Mouse (Mus musculus) spleen, adult 18-20 months (tissue): ENCODE results near the gene Fam114a1.

Experiments used
- DNase-seq, 2 experiments: peaks; one replicate each; pipeline ENCODE4 v3.0.0; 2022; ENCODE audit warnings: mixed read lengths in 2 of 2

The Fam114a1 gene

DNA sequence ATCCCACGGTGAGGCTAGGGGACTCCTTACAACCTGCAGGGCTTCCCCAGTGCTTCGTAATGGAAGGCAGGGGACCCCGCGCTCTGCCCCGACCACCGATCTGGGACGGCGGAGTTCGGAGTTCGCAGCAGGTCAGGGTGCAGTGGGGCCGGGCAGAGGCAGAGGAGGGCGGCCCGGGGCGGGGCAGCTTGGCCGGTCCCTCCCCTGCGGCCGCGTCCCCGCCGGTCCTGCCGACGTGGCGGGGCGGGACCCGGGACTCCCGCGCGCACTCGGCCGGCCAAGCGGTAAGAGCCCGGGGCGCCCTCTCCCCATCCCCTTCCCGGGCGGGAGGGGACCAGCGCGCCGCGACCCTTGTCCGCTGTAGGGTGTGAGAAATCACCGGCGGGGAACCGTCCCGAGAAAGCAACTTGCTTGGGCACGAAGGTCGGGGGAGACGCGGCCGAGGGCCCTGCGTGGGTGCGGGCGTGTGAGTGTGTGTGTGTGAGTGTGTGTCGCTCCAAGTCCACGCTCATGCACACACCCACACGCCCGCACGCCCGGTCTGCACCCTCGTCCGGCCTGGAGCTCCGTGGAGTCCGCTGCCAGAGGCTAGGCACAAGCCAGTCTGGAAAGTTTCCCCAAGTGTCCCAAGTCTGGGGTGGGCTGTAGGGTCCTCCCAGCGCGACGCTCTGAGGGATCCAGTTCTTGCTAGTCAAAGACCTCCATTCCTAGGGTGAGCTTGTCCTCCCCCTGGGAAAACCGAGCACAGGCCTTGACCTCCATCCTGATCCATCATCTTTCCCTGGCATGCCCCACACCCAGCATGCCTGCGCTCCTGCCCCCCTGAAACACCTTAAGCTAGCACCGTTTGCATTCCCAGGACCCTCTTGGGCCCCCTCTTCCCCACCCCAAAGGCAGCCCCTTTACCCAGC lies at the start of gene Fam114a1:
TSS of gene Fam114a1 (plus strand) at position 211 of the 911 bp plus-strand sequence.
- DNase-seq = peak; percentile 67 to 78

DNA sequence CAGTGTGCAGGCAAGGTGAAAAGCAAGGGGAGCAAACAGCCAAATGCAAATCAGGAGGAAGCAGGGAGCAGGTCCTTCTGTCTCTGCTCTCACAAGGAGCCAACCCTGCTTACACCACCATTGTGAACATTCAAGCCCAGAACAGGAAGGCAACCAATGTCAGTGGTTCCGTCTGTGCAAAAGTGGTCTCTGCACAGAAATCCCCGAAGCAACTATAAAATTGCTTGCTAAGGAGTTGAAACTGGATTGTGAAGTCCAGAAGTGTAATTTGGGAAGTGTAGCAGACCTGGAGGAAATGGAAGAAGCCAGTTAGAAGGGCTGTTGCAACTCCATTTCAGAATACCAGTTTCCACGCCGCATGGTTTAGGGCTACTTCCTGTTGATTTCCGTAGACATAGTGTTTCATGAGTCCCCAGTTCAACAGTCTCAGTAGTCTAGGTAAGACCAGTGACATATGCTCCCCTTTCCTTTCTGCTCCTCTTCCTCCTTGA lies 46.9 kb upstream of the Fam114a1 start:
- DNase-seq = peak; percentile 27 to 35

DNA sequence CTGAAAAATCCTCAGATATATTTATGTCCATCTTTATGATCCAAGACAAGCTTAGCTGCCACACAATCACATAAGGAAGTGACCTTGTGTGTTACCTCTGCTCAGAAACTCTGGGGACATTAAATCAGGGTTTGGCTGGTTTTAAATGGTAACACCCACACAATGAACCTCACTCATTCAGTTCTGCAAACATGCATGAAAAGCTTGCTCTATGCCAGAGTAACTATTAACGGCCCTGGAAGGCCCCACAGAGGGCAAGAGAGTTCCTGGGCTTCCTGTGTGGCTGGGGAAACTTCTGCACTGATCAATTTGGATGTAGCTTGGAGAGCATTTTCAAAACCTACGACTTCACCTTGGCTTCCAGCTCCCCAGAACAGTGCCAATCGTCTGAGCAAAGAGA lies 37.7 kb upstream of the Fam114a1 start:
- DNase-seq = no peak

DNA sequence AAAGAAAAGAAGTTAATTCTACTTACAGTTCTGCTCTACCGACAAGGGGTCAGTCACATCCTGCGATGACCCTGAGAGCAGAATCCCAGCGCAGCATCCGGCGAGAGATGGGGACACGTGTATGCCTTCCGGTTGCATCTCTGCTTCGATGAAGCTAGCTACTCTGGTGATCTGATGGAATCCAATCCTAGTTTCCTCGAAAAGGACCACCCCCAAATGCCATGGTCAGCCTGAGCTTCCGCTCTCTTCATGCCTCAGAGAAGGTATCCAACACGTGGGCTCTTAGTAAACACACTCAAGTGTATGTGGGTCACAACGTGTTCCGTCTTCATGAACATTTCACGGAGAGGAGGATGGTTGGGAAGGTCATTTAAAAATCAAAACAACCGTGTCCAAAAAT lies 37.1 kb upstream of the Fam114a1 start:
- DNase-seq = no peak

DNA sequence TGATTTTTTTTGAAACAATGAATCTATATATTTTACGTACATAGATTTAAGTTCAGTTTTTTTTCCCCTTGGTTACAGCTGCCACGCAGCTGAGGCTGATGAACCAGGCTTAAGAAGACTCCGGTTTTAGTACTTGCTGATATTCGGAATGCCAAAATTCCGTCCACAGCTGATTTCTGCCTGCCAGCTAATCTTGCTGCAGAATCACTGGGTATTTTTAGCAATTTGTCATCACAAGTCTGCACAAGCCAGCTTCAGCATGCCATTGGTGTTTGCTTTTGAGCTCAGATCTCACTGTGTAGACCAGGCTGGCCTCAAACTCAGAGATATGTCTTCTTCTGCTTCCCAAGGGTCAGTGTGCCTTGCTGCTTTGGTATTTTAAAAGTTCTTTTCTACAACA lies 18.4 kb upstream of the Fam114a1 start:
- DNase-seq = no peak

DNA sequence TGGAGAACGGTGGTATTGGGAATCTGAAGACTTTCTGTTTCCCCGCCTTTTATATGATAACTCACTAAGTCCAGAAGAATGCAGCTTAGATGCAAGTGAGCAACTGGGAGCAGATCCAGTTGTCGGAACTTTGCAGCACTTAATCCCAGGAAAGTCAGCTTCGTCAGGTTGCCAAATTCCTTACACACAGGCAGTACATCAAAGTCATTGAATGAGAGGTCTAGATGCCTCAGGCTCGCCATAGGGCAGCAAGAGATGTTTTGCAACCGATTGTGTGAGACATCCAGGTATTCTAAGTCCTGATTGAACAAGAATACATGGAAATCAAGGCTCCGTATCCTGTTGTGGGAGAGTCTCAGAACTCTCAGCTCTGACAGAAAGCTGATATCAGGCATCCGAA lies 14.9 kb upstream of the Fam114a1 start:
- DNase-seq = no peak

DNA sequence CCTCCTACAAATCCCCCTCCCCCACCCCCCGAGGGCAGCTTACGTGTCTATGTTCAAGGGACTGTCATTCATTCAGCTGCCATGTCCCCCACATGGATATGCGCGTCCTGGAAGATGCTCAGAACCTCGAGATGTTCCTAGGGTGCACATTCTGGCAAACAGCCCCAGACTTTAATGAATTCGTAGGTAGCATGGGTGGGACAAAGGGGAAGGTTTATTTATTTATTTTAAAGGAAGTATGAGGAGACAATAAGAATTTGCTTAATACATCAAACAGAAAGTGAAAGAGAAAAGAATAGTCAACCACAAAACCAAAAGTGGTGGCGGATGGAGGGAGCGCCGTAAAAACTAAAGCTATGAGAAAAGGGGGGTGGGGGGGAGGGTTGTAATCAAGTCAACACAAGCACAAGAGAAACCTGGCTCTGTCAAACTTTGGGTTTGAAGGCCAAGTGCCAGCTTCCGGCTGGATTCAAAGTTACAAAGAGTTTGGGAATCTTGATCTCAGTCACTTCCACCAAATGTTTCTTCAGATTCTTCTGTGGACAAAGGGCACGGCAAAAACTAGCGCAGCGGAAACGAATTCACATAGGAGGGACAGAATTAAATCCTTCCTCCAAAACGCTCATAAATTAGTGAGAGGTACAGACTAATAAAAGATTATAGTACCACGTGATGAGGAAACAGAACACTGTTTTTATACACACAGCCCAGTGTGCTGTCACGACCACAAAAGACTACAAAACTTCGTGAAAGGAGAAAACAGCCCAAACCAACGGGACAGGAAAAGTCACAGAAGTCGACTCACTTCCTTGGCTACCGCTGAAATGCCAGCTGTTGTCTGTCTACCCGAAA lies 10.7 kb upstream of the Fam114a1 start:
- DNase-seq = peak in 1 of 2 experiments; percentile 31

DNA sequence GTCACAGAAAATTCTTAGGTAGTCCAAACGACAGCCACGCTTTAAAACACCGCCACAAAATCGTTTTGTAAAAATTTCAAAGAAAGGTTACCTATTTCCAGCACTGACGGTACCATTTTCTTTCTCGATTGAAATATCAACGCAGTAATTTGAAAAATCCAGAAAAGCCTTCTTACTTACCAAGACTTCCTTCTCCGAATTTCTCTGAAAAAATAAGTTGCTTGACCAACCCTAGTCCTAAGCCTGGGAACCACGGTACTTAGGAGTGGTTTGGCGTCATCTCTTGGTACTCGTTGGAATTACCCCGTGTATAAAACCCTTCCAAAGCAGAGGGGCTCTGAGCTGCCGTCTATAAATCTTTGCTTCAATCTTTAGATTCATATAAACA lies 10.0 kb upstream of the Fam114a1 start, which contains the start of gene Tlr6:
TSS of gene Tlr6 (minus strand) at position 255 of the 388 bp plus-strand sequence.
- DNase-seq = peak; percentile 33 to 70

DNA sequence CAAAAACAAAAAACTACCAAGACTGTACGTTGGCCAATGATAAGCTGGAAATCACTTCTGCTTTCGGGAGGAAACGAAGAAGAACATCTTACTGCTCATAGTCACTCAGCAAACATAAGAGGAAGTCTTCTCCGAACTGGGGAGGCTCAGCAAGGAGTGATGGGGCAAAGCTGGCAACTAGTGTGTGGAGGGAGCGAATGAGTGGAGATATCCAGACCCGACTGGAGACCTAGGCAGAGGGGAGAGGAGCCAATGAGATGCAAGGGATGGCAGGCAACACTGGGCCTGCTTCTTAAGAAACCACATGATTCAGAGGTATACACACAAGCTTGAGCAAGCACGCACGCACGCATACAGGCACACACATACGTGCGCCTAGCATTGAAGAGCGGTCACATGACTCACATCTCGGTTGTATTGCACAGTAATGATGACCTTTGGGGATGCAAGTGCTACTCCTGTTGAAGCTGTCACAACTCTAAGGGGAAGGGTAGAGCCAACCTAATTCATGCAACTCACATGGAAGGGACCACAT lies 8.9 kb upstream of the Fam114a1 start:
- peak; percentile 35 to 49 for DNase-seq

DNA sequence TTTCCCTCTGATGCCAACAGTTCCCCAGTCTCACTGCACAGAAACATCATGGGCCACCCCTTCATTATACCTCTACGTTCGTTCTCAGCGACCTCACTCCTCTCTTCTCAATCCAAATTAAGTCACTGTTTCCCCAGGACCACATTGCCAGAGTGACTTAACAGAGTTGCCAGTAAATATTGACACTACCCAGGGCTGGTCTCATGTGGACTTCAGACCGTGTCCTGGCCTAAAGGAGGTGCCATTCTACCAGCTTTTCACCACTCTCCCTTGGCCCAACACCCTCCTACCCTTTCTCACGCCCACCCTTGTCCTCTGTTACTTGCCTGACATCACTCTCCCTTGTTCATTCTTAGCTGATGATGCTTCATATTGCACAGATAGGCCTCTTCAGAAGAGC lies 6.6 kb upstream of the Fam114a1 start:
- no peak for DNase-seq

DNA sequence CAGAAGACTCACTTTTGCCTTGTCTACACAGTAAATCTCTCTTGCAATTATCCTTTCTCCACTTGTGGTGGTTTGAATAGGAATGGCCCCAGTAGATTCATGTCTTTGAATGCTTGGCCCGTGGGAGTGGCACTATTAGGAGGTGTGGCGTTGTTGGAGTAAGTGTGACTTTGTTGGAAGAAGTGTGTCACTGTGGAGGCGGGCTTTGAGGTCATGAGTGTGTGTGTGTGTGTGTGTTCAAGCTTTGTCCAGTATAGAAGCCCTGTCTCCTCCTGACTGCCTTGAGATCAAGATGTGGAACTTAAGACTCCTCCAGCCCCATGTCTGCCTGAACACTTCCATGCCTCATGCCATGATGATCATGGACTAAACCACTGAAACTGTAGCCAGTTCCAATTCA lies 6.1 kb upstream of the Fam114a1 start:
- no peak for DNase-seq

DNA sequence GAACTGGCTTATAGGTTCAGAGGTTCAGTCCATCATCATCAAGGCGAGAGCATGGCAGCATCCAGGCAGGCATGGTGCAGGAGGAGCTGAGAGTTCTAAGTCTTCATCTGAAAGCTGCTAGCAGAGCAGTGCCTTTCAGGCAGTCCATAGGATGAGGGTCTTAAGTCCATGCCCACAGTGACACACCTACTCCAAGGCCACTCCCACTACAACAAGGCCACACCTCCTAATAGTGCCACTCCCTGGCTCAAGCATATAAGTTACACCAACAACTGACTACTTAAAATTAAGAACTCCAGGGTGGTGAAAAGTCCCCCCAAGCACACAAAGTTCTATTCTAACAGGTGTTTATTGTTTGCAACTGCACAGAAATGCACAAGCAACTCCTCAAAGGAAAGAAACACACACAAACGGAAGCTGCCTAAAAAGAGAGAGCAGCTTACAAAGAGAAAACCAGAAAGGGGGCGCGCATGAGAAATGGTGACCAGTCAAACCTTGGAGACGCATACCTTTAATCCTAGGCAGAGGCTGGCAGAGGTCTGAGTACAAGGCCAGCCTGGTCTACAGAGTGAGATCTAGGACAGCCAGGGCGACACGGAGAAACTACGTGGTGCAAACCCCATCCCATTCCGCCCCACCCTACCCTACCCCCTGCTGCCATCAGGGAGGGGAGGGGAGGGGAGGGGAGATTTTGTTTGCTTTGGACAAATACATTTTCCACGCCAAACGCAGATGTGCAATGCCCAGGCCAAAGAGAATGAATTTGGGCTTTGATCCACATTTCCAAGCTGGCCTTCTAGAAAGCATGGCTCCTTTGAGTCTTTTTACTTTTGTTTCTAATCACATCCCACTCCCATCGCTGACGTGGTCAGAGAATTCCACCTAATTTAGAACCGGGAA lies 660 bp upstream of the Fam114a1 start:
- DNase-seq = peak; percentile 12 to 47

DNA sequence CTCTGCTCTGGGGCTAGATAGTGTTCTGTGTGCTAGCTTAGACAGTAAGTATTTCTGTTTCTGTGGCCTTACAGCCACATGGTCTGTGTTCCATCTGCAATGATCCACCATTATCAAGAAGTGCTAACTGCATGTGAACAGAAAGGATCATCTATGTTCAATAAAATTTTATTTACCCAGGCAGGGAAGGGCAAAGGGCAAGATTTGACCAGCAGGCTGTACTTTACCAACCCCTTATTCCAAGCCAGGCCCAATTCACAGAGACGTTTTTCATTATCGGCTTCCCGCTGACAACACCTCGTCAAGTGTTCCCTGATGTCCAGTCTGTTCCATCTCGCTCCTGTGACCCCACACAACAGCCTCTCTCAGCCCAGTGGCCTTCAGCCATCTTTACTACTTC lies 5.2 kb downstream of the Fam114a1 start:
- no peak for DNase-seq

DNA sequence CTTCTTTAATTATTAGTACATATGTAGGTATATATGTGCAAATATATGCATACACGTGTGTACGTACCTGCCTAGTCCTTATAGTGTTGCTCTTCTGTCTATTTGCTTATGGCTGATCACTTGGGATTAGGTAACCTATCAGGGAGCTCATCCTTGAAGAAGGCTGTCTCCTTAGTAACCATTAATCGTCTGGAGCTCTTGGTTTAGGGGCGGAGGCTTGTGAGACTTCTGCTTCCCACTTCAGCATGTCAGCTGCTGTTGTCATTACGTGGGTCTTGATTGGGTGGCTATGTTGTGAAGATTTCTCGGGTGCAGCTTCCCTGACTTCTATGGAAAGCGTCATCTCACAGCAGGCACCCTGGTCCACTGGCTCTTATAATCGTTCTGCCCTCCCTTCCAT lies 7.3 kb downstream of the Fam114a1 start:
- DNase-seq = no peak

DNA sequence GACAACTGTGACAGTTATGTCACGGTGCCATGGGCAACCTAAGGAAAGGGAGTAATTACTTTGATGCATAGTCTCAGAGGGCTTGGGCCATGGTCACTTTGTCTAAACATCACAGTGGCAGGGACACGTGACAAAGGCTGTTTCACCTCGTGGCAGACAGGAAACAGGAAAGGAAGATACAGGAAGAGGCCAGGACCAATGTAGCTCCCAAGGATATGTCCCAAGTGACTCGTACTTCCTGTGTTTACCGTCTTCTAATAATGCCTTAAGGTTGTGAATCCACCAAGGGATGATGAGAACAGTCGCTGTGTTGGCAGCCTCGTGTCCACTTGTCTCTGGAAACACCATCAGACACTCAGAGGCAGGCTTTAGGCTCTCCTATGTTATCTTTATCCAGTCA lies 16.1 kb downstream of the Fam114a1 start:
- DNase-seq = no peak

DNA sequence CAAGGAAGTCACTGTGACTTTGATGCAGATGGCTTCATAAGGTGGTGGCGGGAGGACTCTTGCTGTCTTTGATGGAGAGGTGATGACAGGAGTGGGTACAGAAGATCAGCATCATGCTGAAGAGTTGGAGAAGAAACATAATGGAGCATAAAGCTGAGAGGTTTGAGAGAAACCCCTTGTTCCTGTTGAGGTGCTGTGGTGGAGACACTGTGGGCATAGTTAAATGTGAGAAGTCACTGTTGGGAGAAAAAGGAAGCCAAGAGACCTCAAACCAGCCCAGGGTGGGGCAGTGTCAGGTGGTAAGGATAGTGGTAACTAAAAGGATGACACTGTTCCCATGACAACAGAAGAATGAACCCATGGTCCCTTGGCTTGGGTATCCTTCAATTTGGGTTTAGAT lies 20.1 kb downstream of the Fam114a1 start:
- DNase-seq = no peak

DNA sequence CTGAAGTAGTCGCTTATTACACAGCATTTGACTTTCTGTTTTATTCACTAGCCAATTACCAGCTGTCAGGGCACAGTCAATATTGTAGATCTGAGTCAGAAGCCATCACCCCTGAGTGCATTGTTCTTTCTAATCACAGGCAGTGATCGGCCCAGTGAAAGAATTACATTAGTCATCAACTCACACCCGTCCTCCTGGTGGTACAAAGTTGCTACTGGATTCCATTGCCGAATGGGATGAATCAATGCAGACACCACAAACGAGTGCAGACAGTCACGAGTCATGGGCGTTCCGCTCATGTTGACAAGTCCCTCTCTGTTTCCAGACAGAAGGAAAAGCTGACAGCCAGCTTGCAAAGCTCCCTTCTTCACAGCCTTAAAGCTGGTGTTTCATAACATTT lies 22.7 kb downstream of the Fam114a1 start:
- no peak for DNase-seq

DNA sequence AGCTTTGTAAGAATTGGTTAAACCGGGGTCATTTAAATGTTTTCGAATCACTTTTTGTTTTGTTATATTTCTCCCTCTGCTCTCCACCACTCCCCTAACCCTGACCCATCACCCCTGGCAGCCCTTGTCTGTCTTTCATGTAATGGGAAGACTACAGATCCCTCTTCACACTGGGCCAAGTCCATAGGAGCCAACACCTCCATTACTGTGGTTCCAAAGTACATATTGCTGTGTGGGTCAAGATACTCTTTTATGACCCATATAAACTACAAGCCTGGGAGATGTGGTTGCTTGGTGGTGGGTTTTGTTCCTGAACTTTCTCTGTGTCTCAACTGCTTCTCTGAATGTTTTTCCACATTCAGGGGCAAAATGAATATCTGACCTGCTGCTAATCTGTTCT lies 25.5 kb downstream of the Fam114a1 start:
- DNase-seq = no peak

DNA sequence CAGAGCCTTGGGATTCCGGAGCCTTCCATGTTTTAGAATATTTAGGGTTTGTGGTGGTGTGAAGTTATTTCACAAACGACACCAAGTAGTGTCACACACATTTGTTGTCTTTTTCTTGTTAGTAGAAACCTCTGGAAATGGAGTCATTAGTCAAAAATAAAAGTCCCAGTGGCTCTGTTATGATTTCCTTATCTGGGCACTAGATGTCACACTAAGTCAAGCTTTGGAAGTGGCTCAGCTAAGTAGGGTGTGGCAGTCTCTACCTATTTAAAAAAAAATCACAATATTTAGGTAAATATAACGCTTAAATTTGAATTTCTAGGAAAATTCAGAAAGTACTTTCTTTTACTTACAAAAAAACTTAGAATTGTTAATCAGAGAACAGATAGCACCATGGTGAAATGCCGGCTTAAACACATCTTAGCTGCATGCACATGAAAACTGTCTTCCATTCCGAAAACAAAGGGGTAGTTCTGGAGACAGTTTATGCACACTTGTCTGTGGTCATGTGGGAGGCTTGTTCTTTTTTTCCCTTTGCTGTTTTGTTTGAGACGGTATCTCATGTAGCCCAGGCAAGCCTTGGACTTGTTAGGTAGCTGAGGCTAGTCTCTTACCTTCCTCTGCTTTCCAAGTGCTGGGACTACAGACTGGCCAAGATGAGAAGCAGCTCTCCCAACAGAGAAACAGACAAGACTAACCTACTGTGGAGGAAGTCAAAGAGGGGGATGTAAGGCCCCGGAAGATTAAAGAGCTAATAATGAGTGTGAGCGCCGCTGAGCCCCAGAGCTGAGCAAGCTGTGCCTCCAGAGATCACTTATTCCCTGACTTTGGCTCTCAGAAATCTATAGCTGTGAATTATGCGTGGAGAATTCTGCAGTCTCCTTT lies 33.3 kb downstream of the Fam114a1 start:
- no peak for DNase-seq

DNA sequence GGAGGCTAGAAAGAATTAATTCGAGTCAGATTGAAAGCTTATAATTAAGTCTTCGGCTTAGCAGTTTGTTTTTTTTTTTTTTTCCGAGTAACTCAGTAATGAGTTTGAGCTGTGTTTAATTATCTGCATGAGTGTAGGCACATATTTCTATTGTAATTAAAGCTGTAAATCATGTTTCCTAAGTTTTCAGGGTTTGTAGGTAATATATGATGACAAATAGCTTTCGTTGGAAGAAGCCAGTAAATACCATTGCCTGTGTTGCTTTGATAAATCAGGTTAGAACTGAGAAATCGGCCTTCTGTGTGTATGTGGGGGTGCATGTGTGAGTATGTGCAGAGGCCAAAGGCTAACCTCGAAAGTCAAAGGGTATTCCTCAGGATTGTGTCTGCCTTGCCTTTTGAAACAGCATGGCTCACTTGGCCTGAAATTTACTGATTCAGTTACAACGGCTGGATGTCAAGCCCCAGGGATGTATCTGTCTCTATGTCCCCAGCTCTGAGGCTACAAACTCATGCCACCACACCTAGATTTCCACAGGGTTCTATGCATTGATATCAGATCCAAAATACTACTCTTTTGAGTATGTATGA lies 34.2 kb downstream of the Fam114a1 start:
- DNase-seq = no peak

DNA sequence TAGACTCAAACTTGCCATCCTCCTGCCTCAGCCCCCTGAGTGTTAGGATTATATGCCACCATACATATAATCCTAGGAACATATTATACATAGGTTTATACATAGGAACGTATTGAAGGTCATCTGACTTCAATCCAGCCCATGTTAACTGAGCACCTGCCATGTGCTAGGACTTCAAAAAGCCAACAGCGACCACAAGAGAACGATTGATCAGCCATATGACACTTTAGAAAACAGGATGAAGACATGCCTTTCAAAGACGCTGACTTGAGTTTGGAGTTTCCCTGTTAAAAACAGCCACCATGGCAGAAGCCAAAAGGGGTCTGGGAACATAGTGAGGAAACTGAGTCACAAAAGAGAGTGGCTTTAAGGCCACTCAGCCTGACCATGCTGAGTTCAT lies 35.4 kb downstream of the Fam114a1 start:
- no peak for DNase-seq
